Mouse (Mus musculus) embryo, embryonic 10 days (tissue): ENCODE measurements at regions not wholly inside any gene's neighbourhood (a gene's known extent, or its start where the extent isn't known, plus 50 kb on each side); places are given as distances from the start of the nearest gene placed in this dataset.

Experiments used
- DNase-seq: peaks from one replicate; pipeline ENCODE4 v3.0.0-alpha.2; 2015; ENCODE audit warnings: low spot score

DNA sequence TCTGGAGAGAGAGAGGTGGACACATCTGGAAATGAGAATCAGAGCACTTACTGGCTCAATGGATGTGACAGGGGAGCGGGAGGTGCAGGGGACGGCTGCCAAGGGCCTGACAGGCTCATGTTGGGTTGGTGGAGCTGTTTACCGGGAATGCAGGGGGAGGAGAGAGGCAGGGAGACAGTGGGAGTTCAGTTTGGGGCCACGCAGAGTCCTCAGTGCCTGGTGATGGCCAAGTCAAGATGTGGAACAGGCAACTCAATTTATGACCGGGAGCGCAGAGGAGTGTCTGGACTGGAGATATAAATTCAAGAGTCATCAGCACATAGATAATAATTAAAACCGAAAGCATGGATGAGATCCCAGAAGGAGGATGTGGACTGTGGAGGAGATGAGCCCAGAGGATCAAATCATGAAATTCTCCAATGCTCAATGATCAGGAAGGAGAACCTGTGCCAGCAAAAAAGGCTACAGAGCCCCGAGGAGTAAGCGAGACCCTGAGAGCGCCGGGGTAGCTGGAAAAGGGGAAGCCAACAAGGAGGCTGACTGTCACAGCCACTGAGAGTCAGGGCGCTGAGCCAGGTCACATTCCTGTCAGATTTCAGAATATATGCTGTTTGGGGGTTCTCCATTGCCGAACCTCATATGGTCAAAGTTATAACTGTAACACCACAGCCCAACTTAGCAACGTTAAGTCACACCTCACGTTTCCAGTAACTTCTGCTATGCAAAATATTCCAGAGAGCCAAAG, 358.0 kb upstream of the Npvf start:
- DNase-seq = no peak

DNA sequence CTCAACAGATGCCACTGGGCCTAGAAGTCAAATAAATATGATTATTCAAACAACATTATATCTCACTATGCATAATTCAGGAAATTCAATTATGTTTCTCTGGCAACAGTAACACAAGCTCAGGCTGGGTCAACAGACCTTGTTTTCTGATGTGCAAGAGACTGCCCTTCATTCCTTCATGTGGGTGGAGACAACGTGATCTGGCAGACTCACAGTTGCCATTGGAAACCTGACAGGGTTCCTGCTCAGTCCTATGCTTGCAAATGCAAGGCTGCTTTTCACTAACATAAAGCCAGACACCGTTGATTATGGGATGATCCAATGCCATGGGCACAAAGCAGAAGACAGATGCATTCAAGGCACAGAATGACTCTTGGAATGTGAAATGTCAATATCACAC, 361.5 kb upstream of the Npvf start:
- DNase-seq = no peak

DNA sequence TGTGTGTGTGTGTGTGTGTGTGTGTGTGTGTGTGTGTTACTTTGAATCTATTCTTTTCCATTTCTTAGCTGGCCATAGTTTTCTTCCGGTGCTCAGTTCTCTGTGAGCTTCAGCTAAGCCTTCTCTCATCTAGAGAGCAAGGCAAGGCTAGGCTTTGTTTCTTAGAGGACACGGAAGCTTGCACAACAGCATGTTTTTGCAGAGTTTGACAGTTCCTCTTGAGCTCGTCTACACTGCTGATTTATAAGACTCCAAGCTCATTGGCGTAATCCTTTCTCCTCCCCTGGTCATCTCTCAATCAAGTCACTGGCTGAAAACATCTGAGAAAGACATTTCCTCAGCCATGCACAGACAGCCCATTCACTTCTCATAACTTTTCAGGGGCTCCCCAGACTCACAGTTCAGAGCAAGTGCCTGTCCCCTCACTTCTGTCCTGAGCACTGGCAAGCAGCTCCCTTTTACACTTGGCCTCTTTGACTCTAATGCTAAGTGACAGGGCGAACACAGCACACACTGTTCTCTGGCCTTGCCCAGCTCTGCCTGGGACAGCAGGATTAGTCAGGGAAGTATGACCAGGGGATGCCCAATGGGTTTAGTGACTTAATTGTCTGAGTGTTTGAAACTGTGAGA, 362.3 kb upstream of the Npvf start:
- DNase-seq = peak; percentile 57

GRCm38 (mm10) chr6:51017260-51017999, 363.2 kb upstream of the Npvf start:
- no peak for DNase-seq

GRCm38 (mm10) chr6:51021206-51021605, 367.0 kb upstream of the Npvf start:
- no peak for DNase-seq

DNA sequence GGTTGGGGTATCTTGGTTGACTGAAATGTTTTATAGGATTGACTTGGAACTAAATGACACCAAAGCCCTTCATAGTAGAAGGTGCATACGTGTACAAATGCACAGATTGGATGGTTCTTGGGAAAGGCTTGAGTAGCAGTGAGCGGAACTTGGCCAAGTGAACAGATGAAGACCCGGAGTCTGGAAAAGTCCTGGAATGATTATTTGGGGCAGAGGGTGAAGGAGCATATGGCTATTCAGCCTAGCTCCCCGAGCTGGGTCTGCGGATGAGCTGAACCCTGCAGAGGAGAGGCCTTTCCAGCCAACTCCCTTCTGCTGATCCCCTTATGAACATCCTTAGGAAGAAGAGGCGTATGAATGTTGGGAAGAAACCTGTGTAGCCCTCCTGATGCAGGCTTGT, 369.1 kb upstream of the Npvf start:
- DNase-seq = no peak

GRCm38 (mm10) chr6:51024756-51025155, 370.5 kb upstream of the Npvf start:
- DNase-seq = no peak

DNA sequence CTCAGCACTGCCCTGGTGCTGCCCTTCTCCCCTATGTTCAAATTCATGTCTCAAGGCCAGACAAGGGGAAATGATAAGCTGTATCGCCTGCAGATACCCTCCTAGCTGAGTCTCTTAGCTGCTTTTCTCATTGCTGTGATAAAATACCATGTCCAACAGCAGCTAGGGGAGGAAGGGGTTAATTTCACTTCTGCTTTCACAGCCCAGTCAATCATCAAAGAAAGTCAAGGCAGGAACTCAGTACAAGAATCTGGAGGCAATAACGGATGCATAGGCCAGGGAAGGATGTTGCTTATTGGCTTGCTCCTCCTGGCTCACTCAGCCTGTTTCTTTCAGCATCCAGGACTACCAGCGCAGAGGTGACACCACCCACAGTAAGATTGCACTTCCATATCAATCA, 371.2 kb upstream of the Npvf start:
- no peak for DNase-seq

DNA sequence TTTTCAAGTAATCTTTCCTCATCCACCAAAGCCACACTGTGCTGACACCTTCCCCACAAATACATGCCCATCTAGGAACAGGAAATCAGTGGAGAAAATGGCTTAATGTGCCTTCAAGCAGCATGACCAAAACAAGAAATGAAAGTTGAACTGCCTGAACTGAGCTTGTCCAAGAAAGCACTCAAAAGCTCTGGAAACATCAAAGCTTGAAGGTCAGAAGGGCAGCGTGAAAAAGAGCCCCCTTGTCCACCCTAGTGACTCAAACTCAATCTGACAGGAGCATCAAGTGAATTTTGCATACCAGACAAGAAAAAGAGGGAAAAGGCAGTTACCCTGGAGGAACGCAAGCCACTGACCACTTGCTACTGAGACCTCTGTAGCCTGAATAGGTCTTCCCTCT, 373.1 kb upstream of the Npvf start:
- DNase-seq = peak; percentile 49

DNA sequence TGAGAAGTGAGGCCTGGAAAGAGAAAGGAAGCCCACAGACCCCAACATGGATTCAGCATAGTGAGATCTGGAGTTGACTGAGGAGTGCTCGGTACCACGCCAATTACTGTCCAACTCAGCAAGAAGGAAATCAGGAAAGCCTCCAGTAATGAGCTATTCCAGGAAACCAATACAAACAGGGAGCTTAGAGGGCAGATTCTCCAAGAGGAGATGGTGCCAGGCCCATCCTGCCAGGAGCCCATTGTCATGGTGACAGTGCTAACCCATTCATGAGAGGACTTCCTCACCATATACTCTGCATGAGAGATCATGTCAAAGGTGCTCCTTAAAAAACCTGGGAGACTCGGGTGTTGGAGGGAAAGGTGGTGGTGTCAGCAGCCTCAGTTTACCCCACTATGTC, 375.3 kb upstream of the Npvf start:
- no peak for DNase-seq

DNA sequence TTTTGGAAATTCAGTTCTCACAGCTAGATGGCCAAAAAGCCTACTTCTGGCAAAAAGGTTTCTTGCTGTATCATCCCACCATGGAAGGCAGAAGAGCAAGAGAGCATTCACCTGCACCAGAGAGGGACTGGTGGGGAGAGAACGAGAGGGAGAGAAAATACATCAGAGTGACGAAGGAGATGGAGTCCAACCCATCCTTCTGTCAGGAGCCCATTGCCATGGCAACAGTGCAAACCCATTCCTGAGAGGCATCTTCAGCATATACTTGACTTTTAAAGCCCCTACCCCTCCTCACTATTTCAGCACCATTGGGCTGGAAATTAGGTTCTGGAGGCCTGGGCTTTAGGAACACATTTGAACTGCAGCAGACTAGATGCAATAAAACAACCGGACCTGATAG, 375.7 kb upstream of the Npvf start:
- no peak for DNase-seq

DNA sequence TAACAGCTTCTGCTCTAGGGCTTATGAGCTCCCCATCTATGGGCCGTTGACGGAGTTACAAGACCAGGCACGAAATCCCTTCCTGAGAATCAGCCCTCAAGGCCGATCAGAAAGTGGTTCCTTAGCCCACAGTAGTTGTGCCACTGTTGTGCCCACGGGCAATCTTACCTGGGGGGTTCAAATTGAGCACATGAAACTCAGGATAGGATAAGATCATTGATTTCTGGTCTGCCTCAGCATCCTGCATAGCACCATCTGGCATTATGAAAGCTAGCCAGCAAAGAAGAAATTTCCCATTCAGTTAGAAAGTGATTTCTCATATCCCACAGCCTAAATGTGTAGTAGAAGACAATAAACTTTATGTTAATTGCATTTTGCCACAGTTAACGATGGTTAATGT, 379.6 kb upstream of the Npvf start:
- DNase-seq = no peak

DNA sequence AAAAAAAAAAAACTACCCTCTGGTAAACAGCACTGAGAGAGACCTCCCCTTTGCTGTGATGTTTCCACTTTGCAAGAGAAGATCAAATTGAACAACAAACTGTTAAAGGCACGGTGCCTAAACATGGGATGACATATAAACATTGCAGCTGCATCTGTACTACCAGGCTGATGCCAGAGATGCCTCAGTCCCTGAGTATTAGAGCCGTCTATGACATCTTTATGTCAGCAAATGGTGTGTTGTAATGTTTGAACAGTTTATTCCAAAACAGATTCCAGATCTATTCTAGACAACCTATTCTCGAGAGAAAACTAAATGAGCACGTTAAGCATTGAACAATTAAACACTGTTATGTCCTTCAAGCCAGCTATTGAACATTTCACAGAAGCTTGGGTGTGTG, 381.8 kb upstream of the Npvf start:
- no peak for DNase-seq

DNA sequence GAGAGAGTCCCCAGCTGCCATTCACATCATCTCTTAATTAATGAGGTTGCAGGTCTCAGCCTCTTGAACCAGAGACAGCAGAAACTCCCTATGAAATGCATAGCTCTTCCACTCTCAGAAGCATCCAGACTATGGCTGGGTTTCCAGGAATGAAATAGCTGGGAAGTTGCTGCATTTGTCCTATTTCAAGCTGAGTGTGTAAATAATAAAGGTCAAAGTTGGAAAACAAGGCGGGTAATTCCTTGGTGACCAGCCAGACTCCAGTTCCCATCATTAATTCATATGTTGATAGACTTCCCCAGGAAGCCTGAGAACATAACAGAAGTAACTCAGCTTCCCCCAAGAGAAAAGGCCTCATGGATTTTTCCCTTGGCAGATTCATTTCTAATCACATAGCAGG, 382.3 kb upstream of the Npvf start:
- no peak for DNase-seq

- no peak for DNase-seq
Observed at GRCm38 (mm10) chr6:51036956-51037355, 382.7 kb upstream of the Npvf start.

DNA sequence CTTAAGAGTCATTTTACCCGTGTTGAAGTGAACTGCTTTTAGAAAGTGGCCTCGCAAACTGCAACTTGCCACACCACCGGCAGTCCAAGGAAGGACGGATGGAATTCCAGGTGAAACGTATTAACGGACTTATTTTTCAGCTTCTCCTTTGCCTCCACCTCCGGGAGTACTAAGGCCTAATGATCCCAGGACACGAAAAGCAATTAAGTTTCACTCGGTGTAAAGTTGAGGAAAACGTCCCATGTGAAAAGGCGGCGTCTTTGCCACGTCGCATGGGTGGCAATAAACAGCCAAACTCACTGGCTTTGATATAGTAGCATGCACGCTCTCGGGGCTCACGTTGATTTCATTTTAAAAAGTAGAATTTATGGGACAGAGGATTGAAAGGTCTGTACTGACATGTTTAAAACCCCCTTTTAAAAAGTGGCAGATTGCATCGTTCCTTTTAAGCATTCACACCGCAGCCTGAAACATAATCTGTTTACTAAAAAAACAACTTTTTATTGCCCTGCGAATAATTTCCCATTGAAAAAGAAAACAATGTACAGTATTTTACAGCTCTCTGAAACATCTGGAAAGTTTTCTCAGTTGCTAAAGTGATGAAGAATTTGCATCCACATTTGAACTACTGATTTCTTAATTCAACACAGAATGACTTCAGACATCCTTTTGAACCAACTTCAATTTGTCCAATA, 385.4 kb upstream of the Npvf start:
- DNase-seq = no peak

- no peak for DNase-seq
Observed at GRCm38 (mm10) chr6:51043970-51044369, 388.5 kb upstream of the Nfe2l3 start.

DNA sequence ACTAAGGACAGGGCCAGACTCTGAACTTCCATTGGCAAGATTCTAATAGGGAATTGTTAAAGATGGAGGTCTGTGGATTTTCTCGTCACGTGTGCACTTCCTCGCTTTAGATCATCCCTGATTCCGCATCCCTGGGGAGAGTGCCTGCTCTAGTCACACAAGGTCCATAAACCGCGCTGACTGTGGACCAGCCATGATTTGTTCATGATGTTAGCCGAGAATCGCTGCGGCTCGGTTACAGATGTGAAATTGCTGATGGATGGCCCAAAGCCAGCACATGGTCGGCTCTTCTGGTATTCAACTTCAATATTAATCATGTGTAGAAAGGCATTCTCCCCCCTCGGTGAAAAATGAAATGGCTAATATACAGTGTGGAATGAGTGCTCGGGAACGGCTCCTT, 387.6 kb upstream of the Nfe2l3 start:
- DNase-seq = no peak

GRCm38 (mm10) chr6:51052451-51052921, 380.0 kb upstream of the Nfe2l3 start:
- no peak for DNase-seq

DNA sequence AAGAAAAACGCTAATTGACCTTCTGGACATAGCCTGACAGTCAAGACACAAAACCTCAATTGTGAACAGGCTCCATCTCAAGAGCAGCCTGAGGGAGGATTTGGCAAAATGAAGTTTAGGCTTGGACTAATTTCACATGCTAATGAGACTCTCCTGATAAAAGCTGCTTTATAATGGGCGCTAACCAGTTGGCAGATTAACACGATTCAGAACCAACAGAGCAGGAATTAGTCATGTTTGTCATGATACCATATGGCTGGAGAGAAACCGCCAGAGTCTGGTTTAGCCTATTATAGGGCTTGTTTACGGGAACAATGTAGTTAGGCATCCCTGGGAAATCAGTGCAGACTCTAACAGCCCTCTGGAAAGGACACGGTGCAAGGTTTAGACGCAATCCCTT, 375.2 kb upstream of the Nfe2l3 start:
- DNase-seq = peak; percentile 44

DNA sequence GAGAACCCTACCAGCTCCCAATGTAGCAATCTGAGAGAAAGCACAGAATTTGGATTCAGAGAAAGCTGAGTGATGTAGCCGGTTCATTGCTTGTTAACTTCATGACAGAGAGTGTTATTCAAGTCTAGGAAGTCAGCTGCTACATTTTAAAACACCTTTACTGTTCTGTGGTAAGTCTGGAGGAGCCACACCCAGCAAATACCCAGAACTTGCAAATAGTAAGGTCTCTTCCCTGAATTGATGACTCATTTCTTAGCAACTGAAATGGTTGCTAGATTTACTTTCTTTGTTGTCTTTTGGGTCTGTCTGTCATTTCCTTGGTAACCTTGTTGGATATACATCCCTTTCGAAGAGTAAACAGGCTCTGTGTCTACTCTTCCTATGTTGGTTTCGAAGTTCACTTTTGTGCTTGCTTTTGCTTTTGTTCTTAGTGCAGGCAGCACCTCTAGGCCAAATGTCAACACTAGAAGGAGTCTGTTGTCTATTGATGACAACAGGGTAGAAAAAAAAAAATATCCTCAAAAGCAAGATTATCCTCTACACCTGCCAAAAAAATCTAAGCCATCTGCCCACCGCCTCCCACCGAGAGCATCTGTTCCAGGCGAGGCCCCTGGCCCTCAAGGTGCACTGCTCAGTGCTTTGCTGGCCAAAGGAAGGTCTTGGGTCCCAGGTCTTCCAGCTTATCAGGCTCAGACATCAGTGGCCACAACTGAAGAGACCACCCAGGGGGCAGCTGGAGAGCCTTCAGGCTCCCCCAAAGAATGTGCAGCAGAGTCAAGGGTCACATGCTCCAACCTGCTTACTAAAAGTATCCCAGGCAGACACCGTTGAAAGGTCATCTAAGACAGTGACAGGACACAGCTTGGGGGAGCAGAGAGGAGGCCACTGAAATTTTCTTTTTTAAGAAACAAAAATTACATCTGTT, 372.3 kb upstream of the Nfe2l3 start:
- peak; percentile 66 for DNase-seq
